Mouse (Mus musculus): ENCODE measurements at regions not wholly inside any gene's neighbourhood (a gene's known extent, or its start where the extent isn't known, plus 50 kb on each side); places are given as distances from the start of the nearest gene placed in this dataset. TPM values are rescaled to one million over a fixed set of nuclear protein-coding genes. Genes with fewer than 3 reads are reported as not detected.
A peak's percentile ranks its signal among the peaks of the same experiment; 100 is the strongest.

DNA sequence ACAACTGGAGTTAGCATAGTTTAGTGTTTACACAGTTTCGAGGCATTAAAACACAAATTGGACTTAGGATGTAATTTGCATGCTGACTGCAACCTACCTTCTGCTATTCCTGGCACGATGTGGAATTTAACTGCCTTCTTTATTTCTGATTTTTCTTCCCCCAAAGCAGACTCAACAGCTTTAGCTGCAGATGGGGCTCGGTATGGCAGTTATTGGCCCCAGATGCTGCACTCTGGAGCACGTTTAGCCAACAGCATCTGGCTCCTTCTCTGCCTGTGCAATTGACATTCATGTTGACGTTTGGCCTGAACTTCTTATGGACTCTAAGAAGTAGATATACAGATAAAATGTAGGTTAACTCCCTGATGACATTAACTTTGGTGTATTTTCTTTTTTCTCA is 625.8 kb upstream of the Gm597 start:
- H3K27ac ChIP-seq (ENCODE audit: low read length): no peak overlapping the region
- H3K27me3 ChIP-seq (replicated peaks; ENCODE audit: control insufficient read depth, insufficient read depth, low read length): no peaks in the 10 kb centered on the region

DNA sequence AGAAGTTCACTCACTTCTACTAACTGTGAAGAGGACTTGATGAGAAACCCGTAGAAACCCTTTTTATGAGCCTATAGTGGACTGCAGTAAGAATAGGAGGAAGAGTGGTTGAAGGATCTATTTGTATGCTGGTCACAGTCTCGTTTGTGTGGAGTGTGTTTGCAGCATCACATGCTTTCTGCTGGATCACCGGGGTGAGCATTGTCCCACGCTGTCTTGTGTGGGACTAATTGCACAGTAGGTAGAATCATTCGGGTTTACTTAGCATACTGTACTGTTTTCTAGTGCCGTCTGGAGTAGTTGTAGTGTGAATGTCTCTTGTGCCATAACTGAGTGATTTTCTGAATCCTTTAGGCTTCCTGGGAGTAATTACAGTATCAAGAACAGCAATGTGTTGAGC is 624.1 kb upstream of the Gm597 start:
- H3K27me3 ChIP-seq (replicated peaks; ENCODE audit: control insufficient read depth, insufficient read depth, low read length): no peaks in the 10 kb centered on the region
- no peak overlapping the region for H3K9ac ChIP-seq (replicated peaks; ENCODE audit: low read depth, low read length)
- H3K4me2 ChIP-seq (ENCODE audit: low read length): no peak overlapping the region
- 52% methylated on average over 6 of the region's 6 CpGs for WGBS
- H3K27ac ChIP-seq (ENCODE audit: low read length): no peak overlapping the region
- no peaks in the 10 kb centered on the region for H3K9me3 ChIP-seq (ENCODE audit: control insufficient read depth, low read length)
- no peaks in the 10 kb centered on the region for H3K36me3 ChIP-seq (ENCODE audit: control insufficient read depth, insufficient read depth)
- no peak for ATAC-seq
- H3K4me3 ChIP-seq (replicated peaks; ENCODE audit: low read length): no peak overlapping the region
- H3K4me1 ChIP-seq (replicated peaks; ENCODE audit: control insufficient read depth, insufficient read depth, low read length): no peaks in the 10 kb centered on the region

More for the DNA sequence above, 625.8 kb upstream of the Gm597 start:
- Histone ChIP-seq H3K9ac (replicated peaks; ENCODE audit: low read depth, low read length) (no peak overlapping the region), H3K4me2 (ENCODE audit: low read length) (no peak overlapping the region), H3K9me3 (ENCODE audit: control insufficient read depth, low read length) (no peaks in the 10 kb centered on the region), H3K4me3 (replicated peaks; ENCODE audit: low read length) (no peak overlapping the region), H3K4me1 (replicated peaks; ENCODE audit: control insufficient read depth, insufficient read depth, low read length) (no peaks in the 10 kb centered on the region), H3K36me3 (ENCODE audit: control insufficient read depth, insufficient read depth) (no peaks in the 10 kb centered on the region)
- 54% methylated on average over 5 of the region's 5 CpGs for WGBS
- ATAC-seq: peak; percentile 61; the same call in 1 of the 2 replicates

DNA sequence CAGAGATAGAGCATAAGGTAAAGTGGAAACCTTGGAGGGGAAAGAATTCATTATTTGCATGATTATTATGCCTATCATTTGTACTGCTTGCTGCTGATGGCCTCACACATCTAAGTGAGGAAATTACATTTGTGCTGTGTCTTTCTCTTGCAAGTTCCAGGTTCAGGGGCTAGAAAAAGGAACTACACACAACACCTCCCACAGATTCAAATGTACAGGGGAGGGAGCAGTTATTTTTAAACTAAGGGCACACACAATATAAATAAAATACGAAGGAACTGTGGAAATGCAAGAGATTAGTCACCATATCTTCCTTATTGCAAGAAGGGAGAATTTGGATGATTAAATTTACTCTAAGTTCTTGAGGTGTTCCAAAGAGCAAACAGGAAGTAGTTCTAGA is 583.7 kb upstream of the Gm597 start:
- no peak for ATAC-seq

DNA sequence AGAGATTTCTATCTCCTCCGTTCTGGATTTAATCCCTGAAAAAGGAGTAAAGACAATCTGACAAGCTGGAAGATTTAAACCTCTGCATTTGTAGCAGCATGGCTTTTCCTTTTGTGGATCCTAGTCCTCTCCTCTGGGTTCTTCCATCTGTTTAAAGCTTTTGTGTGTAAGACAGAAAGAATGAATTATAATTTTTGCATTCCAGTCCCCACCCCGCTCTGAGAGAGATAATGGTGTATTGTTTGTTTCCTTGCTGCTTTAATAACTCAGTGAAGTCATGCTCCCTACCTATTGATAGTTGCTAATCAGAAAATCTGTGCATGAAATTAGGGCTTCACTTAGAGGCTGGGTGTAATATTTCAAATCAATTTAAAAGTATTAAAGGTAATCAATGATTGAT is 561.5 kb upstream of the Gm597 start:
- no peaks in the 10 kb centered on the region for H3K4me1 ChIP-seq (replicated peaks; ENCODE audit: control insufficient read depth, insufficient read depth, low read length)
- H3K27ac ChIP-seq (ENCODE audit: low read length): no peak overlapping the region
- H3K9ac ChIP-seq (replicated peaks; ENCODE audit: low read depth, low read length): no peak overlapping the region
- H3K4me3 ChIP-seq (replicated peaks; ENCODE audit: low read length): no peak overlapping the region
- H3K9me3 ChIP-seq (ENCODE audit: control insufficient read depth, low read length): no peaks in the 10 kb centered on the region
- no peaks in the 10 kb centered on the region for H3K27me3 ChIP-seq (replicated peaks; ENCODE audit: control insufficient read depth, insufficient read depth, low read length)
- ATAC-seq: no peak
- no peaks in the 10 kb centered on the region for H3K36me3 ChIP-seq (ENCODE audit: control insufficient read depth, insufficient read depth)
- 26% methylated on average over 2 of the region's 2 CpGs for WGBS
- H3K4me2 ChIP-seq (ENCODE audit: low read length): no peak overlapping the region

More for the DNA sequence above, 583.7 kb upstream of the Gm597 start:
- H3K36me3 ChIP-seq (ENCODE audit: control insufficient read depth, insufficient read depth): no peaks in the 10 kb centered on the region
- no peak overlapping the region for H3K27ac ChIP-seq (ENCODE audit: low read length)
- no peaks in the 10 kb centered on the region for H3K9me3 ChIP-seq (ENCODE audit: control insufficient read depth, low read length)
- no peaks in the 10 kb centered on the region for H3K4me1 ChIP-seq (replicated peaks; ENCODE audit: control insufficient read depth, insufficient read depth, low read length)
- no peaks in the 10 kb centered on the region for H3K27me3 ChIP-seq (replicated peaks; ENCODE audit: control insufficient read depth, insufficient read depth, low read length)
- no peak overlapping the region for H3K4me3 ChIP-seq (replicated peaks; ENCODE audit: low read length)
- no peak overlapping the region for H3K9ac ChIP-seq (replicated peaks; ENCODE audit: low read depth, low read length)
- WGBS: 70% methylated on average over 1 of the region's 1 CpGs
- no peak overlapping the region for H3K4me2 ChIP-seq (ENCODE audit: low read length)

DNA sequence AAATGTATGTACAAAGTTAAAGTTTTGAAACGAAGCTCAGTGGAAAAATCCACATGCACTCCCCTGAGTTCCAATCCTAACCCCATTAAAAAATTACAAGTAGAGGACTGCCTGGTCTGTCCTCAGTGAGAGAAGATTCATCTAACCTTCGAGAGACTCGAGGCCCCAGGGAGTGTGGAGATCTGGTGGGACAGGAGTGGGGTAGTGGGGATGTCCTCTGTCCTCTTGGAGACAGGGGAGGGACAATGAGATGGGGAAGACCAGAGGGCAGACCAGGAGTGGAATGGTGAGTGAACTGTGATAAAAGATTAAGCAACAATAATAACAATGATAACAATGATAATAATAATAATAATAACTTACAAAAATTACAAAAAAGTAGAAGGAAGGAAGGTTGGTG is 560.9 kb upstream of the Gm597 start:
- Histone ChIP-seq H3K9ac (replicated peaks; ENCODE audit: low read depth, low read length) (no peak overlapping the region), H3K9me3 (ENCODE audit: control insufficient read depth, low read length) (no peaks in the 10 kb centered on the region), H3K36me3 (ENCODE audit: control insufficient read depth, insufficient read depth) (no peaks in the 10 kb centered on the region), H3K27me3 (replicated peaks; ENCODE audit: control insufficient read depth, insufficient read depth, low read length) (no peaks in the 10 kb centered on the region), H3K4me3 (replicated peaks; ENCODE audit: low read length) (no peak overlapping the region), H3K27ac (ENCODE audit: low read length) (no peak overlapping the region), H3K4me2 (ENCODE audit: low read length) (no peak overlapping the region), H3K4me1 (replicated peaks; ENCODE audit: control insufficient read depth, insufficient read depth, low read length) (no peaks in the 10 kb centered on the region)
- no peak for ATAC-seq
- WGBS: 75% methylated on average over 3 of the region's 3 CpGs

DNA sequence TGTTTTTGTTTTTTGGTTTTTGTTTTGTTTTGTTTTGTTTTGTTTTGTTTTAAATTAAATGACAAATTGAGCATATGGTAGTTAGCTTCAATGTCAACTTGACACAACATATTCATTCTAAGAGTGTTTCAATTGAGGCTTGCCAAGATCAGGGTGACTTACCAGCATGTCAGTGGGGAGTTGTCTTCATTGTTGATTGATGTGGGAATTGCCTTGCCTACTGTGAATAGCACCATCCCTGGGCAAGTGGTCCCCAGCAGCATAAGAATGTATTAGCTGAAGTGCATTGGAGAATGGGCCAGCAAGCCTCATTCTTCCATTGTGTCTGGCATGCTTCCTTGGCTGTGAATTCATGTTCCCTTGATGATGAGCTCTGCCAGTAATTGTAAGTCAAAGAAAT is 548.9 kb upstream of the Gm597 start:
- Histone ChIP-seq H3K27ac (ENCODE audit: low read length) (no peak overlapping the region), H3K4me2 (ENCODE audit: low read length) (no peak overlapping the region), H3K9me3 (ENCODE audit: control insufficient read depth, low read length) (no peaks in the 10 kb centered on the region), H3K4me3 (replicated peaks; ENCODE audit: low read length) (no peak overlapping the region), H3K9ac (replicated peaks; ENCODE audit: low read depth, low read length) (no peak overlapping the region), H3K36me3 (ENCODE audit: control insufficient read depth, insufficient read depth) (no peaks in the 10 kb centered on the region), H3K4me1 (replicated peaks; ENCODE audit: control insufficient read depth, insufficient read depth, low read length) (no peaks in the 10 kb centered on the region), H3K27me3 (replicated peaks; ENCODE audit: control insufficient read depth, insufficient read depth, low read length) (no peaks in the 10 kb centered on the region)
- ATAC-seq: peak; percentile 38; the same call in 1 of the 2 replicates

Small RNA genes lying in the stretch of these regions (microRNA-seq; reads per million reads assigned to microRNA genes)
- gene Gm23785: not detected

Measured in forebrain, embryonic 16.5 days (tissue).